Mouse (Mus musculus) kidney, adult 2 months (tissue): ENCODE measurements around the gene Vps39.

ENCODE experiments used
- CTCF ChIP-seq: fragments of 200-500 bp; conservative IDR thresholded peaks from 2 replicates; pipeline ENCODE4 v1.5.1; 2011; ENCODE audit warnings: low read depth, mild to moderate bottlenecking, control low read depth, low read length, moderate library complexity, mixed read lengths; ENCODE audit not compliant: insufficient read depth, insufficient read length
- POLR2A ChIP-seq: fragments of 200-500 bp; IDR thresholded peaks from one replicate; pipeline ENCODE4 v1.6.1; 2011; ENCODE audit warnings: low read depth, low read length, control low read depth

DNA sequence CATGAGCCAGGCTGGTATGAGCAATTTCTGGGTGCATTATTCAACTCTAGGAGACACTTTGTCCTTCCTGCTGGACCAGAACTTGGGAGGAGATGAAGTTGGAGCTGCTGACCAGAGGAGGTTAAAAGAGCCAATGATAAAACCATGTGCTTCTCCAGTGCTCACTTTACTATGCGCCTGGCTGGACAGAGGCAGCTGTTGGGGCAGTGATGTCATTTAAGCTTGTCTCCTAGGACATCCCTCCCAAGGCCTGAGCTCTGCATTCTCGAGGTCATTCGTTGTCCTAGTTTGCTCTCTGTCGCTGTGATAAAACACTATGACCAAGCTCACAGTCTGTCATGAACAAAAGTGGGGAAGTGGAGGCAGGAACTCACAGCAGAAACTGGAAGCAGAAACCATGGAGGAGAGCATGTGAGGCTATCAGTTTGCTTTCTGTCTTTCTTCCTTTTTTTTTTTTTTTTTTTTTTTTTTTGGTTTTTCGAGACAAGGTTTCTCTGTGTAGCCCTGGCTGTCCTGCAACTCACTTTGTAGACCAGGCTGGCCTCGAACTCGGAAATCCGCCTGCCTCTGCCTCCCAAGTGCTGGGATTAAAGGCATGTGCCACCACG lies 61.4 kb downstream of the Vps39 start:
- TF ChIP-seq CTCF: no peak
- no peak for TF ChIP-seq POLR2A
